Mouse (Mus musculus): ENCODE measurements around the gene Ccser1. TPM values are rescaled to one million over a fixed set of nuclear protein-coding genes. Genes with fewer than 3 reads are reported as not detected.

Ccser1 gene
- 1 to 10 TPM; 2.8 to 7.5 TPM for total RNA-seq (2021)
- long read RNA-seq, experiment 1, partial matches to known transcripts: 0 of 1 reads
- long read RNA-seq, experiment 1, other reads (novel, unspliced or antisense): 1 of 1 reads
- long read RNA-seq, experiment 2, partial matches to known transcripts: 0 of 1 reads
- long read RNA-seq, experiment 2, other reads (novel, unspliced or antisense): 1 of 1 reads

DNA sequence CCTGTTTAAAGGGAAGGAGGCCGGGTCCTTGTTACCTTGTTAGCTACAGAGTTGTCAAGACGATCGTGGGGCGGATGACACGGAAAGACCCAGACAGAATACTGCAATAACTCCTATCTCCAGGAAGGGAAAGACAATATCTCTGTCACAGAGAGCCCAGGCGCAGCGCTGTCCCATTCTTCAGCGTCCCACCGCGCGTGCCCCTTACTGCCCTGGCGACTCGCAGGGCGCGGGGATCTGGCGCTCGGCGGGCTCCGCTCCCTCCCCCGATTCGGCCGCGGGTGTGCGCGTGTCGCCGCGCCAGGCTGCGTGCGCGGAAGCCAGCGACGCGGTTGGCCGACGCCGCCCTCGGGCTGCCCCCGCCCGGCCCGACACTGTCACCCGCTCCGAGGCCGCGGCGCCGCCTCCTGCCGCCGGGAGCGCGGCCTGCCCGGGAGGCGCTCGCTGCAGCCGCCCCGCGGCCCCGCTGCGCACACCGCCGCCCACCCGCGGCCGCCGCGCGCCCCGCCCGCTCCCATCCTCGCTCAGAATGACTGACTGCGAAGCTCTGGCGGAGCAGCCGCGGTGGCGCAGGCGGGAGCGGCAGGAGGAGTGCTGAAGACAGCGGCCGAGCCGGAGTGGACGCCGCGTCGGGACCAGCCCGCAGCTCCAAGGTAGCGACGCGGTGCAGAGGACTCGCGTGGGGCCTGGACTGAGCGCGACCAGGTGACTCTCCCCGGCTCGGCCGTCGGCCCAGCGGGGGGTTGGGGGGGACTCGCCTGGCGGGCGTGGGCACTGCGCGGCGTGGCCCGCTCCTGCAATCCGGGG, at the start of gene Ccser1:
TSS of gene Ccser1 (plus strand) at position 376 of the 807 bp plus-strand sequence.
- peak; percentile 76 for DNase-seq

DNA sequence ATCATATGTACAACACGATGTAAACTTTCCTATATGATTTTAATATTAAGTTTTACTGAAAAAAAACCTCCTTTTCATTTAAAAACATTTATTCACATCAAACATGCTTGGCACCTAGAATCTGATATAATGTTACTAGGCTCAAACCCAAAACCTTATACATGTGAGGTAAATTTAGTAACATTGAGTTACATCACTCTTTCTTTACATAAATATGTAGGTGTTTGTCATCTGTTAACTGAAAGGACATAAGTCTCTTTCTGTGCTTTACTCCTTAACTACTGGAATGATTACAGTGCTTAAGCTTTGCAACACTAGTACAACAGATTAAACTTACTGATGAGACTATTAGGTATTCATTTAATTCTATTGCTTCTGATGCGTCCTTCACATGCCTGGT, 43.7 kb upstream of the Ccser1 start:
- no peak for DNase-seq

DNA sequence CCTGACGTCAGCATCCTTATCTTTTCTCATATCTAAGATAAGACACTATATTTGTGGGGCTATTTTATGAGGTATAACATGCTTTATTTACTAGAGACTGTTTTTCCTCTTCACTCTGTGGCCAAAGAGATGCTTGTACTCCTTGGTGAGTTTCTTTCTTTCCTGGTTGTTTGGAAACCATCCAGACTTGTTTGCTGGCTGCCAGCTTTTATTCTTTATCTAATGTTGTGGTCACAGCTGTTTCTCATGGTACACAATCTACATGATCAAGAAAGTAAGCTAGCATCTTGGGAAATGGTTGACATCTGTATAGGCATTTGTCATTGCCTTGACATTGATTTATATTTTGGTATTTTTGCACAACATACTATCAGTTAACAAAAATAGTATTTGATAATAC, 37.1 kb upstream of the Ccser1 start:
- no peak for DNase-seq

DNA sequence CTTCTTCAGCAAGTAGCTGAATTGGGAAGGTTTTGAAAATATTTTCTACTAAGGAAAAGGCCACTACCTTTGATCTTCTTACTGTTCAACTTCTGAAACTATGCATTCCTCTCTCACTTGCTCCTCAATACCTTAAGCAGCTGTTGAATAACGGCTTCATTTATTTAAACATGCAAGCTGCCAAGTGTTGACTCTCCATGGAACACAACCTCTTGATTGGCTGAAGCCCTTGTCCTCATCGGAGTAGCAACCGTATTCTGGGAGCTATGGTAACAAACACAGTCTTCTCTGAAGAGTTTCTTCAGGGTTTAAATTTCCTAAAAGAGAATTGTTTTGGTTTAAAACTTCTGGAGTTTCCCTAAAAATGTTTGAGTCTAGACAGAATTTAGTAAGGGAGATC, 27.2 kb upstream of the Ccser1 start:
- DNase-seq: no peak

DNA sequence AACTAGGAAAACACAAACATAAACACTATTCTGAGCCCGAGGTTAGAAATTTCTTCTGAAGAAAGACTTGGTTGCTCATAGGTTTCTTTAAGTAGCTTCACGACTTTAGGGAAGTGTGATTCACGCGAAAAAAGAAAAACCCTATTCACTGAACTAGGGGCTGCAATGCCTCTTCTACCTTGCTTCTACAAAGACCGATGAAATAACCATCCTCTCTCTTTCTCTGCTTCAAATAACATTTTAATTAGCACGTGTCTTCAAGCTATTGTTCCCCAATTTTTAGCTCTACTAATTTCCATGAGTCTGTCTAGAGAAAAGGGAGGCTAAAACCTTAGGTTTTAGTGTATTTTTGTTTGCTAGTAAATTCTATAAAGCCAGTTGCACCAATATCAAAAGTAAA, 25.5 kb upstream of the Ccser1 start:
- DNase-seq: no peak

DNA sequence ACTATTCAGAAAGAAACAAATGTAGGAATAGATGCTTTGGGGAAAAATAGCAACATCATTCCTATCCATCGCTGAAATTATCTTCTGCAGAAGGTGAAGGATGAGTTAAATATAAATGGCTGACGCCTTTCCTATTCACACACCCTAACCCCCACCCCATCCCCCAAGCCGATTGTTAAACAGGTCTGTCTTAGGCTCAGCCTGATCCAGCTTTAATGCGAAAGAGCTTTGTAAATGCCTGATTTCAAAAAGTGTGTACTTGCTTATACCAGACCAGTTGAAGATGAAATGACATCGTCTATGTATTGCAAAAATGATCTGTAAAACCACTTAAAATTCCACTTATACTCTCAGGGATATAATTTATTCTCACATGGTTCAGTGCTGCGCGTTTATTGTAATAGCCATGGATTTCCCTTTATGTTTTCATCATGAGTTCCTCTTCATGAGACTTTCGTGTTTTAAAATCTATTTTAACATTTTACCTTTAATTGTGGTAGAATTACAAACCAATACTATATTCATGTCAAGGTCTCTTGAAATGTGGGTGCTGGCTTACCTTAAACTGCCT, 25.0 kb upstream of the Ccser1 start:
- DNase-seq: no peak

DNA sequence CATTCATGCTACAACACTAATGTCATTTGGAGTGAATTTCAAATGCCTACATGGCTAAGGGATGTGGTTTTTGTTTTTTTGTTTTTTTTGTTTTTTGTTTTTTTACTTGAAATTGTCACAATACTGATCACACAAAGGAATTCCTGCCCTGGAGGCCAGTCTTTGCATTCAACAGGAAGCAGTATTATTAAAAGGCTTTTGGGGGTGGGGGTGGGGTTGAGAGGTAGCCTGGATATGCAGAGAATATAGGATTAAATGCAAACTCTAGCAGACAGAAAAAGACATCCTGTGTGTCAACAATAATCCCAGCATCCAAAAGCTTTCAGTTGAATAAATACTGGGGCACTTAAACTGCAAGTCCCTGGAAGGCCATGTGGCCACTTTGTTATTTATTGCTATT, 24.4 kb upstream of the Ccser1 start:
- no peak for DNase-seq

DNA sequence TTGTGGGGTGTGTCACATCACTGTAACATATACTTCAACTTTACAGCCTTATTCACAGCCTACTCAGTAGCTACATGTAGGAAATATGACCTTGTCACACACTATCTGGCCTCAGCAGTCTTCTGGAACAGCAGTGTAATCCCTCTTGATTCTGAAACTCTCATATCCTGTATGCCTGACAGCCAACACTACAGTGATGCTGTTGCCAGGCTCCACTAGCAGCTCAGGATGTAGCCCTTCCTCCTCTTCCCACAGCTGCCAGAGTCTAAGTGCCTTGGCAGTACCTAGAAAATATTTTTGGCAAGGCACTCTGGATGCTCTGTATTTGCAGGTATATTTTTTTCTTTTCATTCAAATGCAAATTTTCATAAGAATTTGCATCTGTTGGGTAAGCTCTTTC, 18.0 kb upstream of the Ccser1 start:
- DNase-seq: no peak

DNA sequence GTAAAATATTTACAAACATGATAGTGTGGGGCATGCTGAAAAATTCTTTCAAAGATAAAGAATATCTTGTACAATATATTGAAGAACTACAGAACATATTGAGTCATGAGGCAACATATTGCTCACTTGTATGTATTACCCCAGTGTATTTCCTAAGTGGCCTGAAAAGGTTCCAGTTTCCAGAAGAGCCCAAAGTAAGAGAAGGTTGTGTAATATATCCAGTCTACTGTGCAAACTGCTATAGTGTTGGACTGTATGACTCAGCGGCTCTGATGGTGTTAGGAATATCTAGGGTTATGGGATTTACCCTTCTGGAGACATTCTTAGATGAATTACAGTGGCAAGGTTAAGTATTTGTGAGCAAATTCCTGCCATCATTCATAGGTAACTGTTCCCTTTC, 13.2 kb upstream of the Ccser1 start:
- DNase-seq: no peak

DNA sequence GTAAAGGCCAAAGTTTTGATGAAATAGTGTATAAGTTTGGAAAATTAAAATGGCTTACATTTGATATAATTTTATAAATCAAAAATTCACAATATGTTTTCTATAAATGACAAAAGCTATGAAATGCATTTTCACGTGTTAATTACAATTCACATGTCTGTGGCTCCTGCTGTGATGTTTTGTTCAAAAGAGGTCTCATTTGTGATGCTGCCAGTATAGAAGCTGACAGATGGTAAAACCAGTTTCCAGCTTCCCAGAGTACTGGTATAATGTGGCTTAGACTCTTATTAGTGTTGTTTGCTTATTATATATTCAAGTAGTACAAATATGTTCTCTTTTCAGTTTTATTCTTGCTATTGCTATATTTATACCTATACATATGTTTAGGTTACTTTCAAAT, 4.0 kb upstream of the Ccser1 start:
- no peak for DNase-seq

DNA sequence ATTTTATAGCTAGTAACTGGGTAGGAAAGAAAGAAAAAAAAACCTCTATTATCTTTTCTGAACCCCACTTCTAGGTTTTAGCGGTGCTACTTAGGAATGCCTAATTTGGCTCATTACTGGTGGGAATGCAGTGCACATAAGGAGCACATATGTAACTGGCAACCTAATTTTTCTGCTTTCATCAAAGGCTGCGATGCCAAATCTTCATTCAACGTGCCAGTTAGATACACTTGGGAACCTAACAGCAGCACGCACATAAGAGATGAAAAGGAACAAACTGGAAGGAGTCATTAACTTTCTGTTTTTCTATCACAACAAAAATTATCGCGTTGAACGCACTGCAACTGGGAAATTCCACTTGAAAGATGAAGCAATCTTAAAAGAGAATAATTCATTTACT, 2.6 kb upstream of the Ccser1 start:
- DNase-seq: no peak

DNA sequence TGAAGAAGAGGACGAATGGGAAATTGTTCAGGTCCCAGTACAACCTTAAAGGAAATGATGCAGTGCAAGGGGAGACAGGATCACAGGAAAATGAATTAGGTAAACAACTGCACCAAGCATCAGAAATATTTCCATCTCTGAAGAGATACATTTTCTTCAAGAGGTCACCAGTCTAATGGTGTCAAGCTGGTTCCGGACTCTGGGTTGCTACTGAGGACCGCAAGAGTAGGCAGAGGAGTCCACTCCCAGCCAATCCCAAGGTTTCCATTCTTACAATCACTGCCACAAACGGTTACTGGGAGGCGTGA, 529 bp upstream of the Ccser1 start:
- no peak for DNase-seq

DNA sequence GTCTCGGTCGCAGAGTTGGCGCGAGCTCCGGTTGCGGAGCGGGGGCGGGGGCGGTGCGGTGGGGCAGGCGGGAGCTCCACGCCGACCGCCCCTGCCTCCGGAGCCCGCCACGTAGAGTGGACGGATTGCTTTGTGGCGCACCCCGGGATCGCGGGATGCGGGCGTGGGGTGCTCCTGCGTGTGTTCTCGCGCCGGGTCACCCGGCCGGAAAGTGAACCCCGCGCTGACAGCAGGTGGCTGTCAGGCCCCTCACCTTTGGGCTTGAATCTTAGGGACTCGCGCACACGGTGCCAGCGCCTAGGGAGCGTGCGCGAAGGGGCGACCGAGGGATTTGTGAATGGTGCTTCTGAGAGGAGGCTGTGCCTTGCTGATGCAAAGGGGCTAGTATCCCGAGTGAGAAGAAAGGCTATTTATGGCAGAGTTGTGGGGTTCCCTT, 650 bp downstream of the Ccser1 start:
- peak; percentile 24 for DNase-seq

DNA sequence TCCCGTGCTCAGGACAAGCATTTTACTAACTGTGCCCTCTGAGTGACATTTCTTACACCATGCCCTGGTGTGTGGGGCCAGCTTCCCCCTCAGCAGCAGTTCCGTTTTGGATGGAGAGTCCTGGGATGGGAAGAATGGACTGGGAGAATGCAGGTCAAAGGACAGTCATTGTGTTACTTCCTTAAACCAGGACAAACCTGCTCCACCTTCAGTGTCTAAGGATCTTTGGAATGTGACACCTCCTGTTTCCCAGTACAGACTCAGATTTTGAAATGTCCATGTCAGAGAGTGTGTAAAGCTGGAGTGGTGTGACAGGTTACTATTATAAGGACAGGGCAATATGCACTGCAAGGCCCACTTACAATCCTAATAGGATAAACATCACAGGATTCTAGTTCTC, 8.9 kb downstream of the Ccser1 start:
- no peak for DNase-seq

DNA sequence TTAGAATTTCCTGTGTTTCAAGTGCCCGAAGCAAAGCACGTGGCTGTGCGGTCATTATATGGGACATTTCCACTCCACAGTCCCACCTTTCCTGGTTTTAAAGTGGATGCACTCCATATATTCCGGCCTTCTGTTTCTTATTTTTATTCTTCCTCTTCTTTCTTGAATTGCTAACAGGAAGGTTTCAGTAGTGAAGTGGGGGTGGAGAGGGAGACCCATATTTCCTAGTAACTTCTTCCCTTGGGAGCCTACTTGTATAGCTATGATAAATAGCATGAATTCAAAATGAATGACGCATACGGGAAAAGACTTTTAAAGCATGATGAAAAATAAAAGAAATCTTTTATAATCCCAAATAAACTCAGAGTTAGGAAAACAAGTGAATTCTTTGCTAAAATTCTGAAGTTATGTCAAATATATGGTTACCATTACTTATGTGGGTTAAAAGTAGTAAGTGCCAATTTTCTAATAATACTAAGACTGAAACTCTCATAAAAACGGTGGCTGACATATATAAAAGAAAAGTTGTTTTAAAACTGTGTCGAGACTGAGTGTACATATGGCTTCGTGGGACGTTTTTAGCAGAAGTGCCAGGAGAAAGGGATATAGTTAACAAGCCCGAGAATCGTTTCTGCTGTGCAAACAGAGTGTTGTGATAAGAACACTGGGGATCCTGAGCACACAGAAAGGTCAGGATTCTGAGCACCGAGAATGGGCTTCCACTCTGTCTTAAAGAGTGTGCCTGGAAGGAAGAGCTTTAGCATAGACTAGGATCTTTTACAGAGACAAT, 11.7 kb downstream of the Ccser1 start:
- no peak for DNase-seq

DNA sequence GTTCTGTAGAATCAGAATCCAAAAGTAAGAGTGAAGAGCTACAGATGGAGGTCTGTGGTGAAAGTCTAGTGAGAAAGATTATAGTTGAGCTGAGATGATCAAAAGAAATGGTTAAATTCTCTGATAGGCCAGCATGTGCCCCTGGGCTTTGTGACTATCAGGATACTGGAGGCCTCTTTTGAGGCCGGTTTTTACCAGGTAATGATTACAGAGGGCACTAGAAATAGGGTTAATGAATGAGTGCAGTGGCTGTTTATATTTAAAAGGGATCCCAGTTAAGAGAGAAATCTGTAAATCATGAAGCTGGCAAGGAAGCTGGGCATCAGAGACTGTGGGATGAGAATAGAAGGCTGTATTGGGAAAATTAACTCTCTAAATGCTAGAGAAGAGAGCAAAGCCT, 23.2 kb downstream of the Ccser1 start:
- DNase-seq: no peak

DNA sequence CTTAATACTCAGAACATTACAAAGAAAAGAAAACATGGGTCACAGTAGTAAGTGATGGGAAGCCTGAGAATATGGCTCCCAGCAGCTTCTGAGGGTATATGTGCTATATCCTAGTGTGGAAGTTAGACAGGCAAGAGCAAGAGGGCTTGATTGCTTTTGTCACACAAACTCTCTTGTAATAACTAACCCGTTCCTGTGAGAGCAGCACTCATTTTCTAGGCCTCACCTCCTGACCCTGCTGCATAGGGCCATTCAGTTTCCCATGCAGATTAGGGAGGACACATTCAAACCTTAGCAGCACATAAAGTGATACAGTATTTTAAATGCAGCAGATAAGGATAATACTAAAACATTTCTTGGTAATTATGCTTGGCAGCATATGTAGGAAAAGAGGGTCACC, 25.9 kb downstream of the Ccser1 start:
- DNase-seq: no peak

DNA sequence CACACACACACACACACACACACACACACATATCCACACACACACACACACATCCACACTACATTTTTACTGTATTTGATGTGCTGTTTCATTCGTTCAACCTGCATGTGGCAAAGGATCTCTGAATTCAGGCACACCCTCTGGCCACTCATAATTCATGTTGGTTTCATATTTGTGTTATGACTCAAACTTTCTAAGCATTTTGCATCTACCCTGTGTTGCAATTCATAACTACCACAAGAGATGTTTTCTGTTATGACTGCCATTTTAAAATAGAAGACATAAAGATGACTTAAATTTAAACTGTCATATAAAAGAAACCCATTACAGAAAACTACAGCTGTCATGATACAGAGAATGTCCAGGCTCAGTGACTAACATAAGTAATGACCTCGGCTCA, 26.5 kb downstream of the Ccser1 start:
- no peak for DNase-seq

DNA sequence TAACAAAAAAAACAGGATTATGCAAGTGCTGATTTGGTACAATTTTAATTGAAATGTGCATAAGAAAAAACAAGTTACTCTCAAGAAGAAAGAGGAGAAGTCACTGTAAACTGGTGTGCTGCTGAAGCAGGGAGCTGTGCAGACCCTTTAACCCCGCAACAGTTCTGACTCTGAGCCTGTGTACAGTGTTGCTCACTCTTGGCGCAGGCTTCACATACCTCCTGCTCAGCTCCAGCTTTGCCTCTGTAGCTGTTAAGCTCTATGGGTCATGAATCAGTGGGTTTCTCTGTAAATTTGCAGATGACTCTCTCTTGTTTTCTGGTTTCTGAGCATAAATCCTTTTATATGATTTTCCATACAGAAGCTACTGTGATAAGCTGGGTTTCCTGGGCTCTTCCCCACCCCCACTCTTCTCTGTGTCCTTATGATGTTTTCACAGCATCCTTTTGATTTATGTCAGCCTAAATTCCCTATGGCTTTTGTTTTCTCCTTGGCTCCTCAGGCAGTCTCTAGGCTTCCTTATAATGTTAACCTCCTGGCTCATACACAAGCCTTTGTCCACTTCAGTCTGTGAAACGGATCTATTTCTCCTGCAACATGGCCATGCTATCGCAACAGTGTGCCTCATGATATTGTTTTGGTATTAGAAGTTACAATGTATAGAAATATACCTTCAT, 30.1 kb downstream of the Ccser1 start:
- no peak for DNase-seq

DNA sequence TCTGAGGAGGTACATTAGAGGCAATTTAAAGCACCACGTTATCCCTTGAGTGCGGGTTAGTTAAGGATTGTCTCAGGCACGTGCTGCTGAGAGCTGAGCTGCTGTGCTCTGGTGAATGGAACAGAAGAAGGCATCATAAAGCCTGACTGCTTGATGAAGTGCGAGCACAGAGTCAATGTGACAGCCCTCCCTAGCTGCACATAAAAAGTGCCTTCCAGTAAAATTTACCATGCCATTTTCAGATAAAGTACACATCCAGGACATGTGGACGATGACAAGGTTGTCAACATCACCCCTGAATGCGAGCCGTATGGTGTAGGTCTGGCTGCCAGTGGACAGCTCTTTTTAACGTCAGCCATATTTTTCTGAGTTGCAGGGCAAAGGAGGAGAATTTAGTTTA, 35.6 kb downstream of the Ccser1 start:
- DNase-seq: no peak

DNA sequence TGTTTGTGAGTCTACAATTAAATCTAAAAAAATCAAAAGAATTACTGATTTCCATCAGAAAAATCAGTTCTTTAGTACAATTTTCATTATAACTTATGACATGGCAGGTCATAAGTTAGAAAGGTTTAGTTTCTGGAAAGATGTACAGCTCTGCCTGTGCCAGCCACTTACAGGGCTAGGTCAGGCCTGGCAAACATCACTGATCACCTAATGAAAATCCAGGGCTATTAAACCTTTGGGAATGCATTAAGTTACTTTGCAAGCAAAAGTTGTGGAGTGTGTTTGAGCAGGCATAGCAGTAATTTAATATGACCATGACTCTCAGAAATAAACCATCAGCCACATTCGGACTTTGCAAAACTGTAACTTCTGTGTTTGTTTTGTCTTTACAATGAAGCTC, 36.4 kb downstream of the Ccser1 start:
- DNase-seq: no peak

DNA sequence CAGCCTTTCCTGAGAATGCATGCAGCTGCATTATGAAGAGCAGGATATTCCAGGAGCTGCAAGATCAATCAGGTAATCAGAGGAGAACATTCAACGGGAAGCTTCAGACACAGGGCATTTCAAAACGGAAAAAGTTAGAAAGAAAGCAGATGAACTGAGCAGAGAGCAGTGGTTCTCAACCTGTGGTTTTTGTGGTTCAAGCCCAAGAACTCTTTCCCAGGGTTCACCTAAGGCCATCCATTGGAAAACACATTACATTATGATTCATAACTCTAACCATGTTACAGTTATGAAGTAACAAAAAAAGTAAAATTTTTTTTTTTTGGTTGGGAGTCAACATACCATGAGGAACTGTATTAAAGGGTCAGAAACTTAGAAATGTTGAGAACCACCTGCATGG, 37.6 kb downstream of the Ccser1 start:
- DNase-seq: no peak

DNA sequence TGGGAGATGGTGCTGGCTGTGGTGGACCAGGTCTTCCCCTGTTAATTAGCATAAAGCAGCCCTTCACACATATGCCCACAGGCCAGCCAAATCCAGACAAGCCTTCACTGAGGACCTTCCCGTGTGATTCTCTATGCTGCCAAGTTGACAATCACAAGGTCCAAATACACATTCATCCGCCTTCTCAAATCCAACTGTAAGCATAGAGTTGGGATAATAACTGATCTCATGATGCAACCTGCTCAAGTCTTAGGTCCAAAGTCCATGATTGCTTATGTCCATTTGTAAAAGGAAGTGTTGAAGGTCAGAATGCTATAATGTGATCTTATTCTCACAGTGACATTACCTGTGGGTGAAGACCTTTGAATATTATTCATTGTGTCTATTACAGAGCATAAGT, 43.4 kb downstream of the Ccser1 start:
- no peak for DNase-seq
